Mouse (Mus musculus): ENCODE measurements around the gene Cd80.

Gene Cd80

GRCm38 (mm10) chr16:38521211-38521987 lies 66.0 kb downstream of the Cd80 start:
- no peak for DNase-seq (ENCODE audit: extremely low read depth, low read depth)

- peak; percentile 85 for DNase-seq (ENCODE audit: extremely low read depth, low read depth)
Observed at GRCm38 (mm10) chr16:38522129-38523084, 67.0 kb downstream of the Cd80 start, which contains the start of gene Timmdc1. Gene Timmdc1 (minus strand): TSS chr16:38522663.

- no peak for DNase-seq (ENCODE audit: extremely low read depth, low read depth)
Observed at GRCm38 (mm10) chr16:38526264-38526663, 70.9 kb downstream of the Cd80 start.

GRCm38 (mm10) chr16:38536544-38537146 lies 81.3 kb downstream of the Cd80 start:
- DNase-seq (ENCODE audit: extremely low read depth, low read depth): no peak

GRCm38 (mm10) chr16:38538716-38539380 lies 83.5 kb downstream of the Cd80 start:
- DNase-seq (ENCODE audit: extremely low read depth, low read depth): no peak

All from MEL-GATA-1-ER (cell line).